Mouse (Mus musculus) embryonic facial prominence, embryonic 14.5 days (tissue): ENCODE data around the gene Vps51. TPM values are rescaled to one million over a fixed set of nuclear protein-coding genes. Genes with fewer than 3 reads are reported as not detected.
"Not testable (repeated sequence)": the region's sequence is repeated elsewhere in the genome, so short reads cannot be mapped to it uniquely, and the experiment has no call there.

Experiments
- ATAC-seq: fragments of 200-750 bp; cut with Nextera tagmentation; 2 replicates; pipeline ENCODE4 v1.8.0; 2017; ENCODE audit warnings: low read depth, moderate number of reproducible peaks, moderate TSS enrichment
- DNase-seq: peaks from one replicate; pipeline ENCODE4 v3.0.0-alpha.2; 2015; ENCODE audit warnings: low spot score
- H3K27ac ChIP-seq: fragments of 300-500 bp; sonication (generic); replicated peaks from 2 replicates; pipeline ENCODE4 v1.5.1; 2014; ENCODE audit warnings: low read depth, mild to moderate bottlenecking, low read length, moderate library complexity
- H3K27me3 ChIP-seq: fragments of 300-500 bp; sonication (generic); replicated peaks from 2 replicates; pipeline ENCODE4 v1.6.1; 2014; ENCODE audit warnings: low read length; ENCODE audit not compliant: control insufficient read depth, insufficient read depth
- H3K36me3 ChIP-seq: fragments of 300-500 bp; sonication (generic); 2 replicates; pipeline ENCODE4 v1.6.1; 2014; ENCODE audit warnings: low read length, mixed read lengths; ENCODE audit not compliant: control insufficient read depth, insufficient read depth
- H3K4me1 ChIP-seq: fragments of 300-500 bp; sonication (generic); 2 replicates; pipeline ENCODE4 v1.6.1; 2014; ENCODE audit warnings: antibody characterized with exemption, low read length; ENCODE audit not compliant: control insufficient read depth, insufficient read depth
- H3K4me2 ChIP-seq: fragments of 300-500 bp; sonication (generic); 2 replicates; pipeline ENCODE4 v1.6.1; 2014; ENCODE audit warnings: low read depth, mild to moderate bottlenecking, low read length, moderate library complexity, mixed read lengths
- H3K4me3 ChIP-seq: fragments of 300-500 bp; sonication (generic); 2 replicates; pipeline ENCODE4 v1.5.1; 2014; ENCODE audit warnings: low read depth, mild to moderate bottlenecking, low read length
- H3K9ac ChIP-seq: fragments of 300-500 bp; sonication (generic); 2 replicates; pipeline ENCODE4 v1.6.1; 2014; ENCODE audit warnings: low read depth, mild to moderate bottlenecking, low read length, moderate library complexity, mixed read lengths
- H3K9me3 ChIP-seq: fragments of 300-500 bp; sonication (generic); 2 replicates; pipeline ENCODE4 v1.6.1; 2016; ENCODE audit warnings: low read length; ENCODE audit not compliant: control insufficient read depth
- WGBS: fragments of 180-500 bp; shearing (Covaris S2); extraction: QIAGEN DNeasy Blood & Tissue Kit; methylation state at CpG from one replicate; pipeline ENCODE4 v1.1.7; 2014; 5-methylcytosine and 5-hydroxymethylcytosine counted together
- polyA plus RNA-seq: library from polyadenylated mRNA; unstranded; fragments of >200 nt; fragmentation: Nextera tagmentation; extraction: Ambion mirVana; gene quantifications from 2 replicates; pipeline ENCODE4 v1.2.1, GENCODE M21; 2014

Vps51 gene
- polyA plus RNA-seq, 1 experiment from 2014 or later: 52.0 TPM

DNA sequence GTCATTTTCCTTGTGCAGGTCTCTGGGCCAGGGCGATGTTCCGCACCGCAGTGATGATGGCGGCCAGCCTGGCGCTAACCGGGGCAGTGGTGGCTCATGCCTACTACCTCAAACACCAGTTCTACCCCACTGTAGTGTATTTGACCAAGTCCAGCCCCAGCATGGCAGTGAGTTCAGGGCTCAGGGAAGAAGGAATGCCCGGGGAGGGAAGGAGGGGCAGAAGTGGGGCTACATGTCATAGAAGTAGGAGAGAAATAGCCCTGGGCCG is 29.2 kb downstream of the Vps51 start:
- Histone ChIP-seq H3K27ac (peak overlapping the region; percentile 96; the same call in 1 of the 2 replicates), H3K4me3 (peak overlapping the region; percentile 89), H3K9me3 (no peaks in the 10 kb centered on the region), H3K27me3 (no peaks in the 10 kb centered on the region), H3K36me3 (peaks cover 49% of the 10 kb centered on the region), H3K4me2 (peak overlapping the region; percentile 93), H3K4me1 (peaks cover 16% of the 10 kb centered on the region), H3K9ac (peak overlapping the region; percentile 76)
- ATAC-seq (no peak), DNase-seq (no peak)
- WGBS: 88% methylated on average over 8 of the region's 8 CpGs

DNA sequence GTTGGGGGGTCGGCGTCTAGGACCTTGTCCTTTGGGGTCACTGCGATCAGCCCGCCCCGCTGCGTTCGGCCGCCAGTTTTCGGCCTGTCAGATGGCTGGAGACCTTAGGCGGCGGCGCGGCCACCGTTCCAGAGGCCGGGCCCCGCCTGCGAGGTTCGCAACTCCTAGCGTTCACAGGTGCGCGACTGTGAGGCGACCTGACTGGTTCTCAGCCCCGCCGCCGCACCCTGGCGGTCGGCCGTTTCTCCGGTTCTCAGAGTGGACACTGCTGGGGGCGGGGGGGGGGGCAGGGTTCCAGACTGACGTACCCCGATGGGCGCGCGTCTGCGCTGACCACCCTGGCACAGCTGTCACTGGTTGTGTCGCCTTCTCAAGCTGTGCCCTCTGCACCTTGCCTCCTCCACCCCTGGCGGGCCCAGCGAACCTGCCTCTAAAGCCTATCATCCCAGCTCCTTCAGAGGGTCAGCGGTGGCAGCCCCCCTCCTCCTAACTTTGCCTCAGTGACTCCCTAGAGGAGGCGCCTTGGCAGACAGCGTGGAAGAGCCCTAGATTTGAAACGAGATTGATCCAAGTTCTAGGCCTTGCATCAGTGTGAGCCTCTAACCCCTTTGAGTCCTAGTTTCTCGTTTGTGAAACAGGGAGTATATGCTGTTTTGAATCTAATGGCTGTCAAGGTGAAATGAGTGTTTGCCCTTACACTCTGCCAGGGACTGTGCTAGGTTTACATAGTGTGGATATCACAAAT is 29.7 kb downstream of the Vps51 start:
- no peaks in the 10 kb centered on the region for H3K9me3 ChIP-seq
- no peaks in the 10 kb centered on the region for H3K27me3 ChIP-seq
- H3K9ac ChIP-seq: peak overlapping the region; percentile 76
- H3K4me1 ChIP-seq: peaks cover 16% of the 10 kb centered on the region
- H3K4me3 ChIP-seq: peak overlapping the region; percentile 89
- H3K36me3 ChIP-seq: peaks cover 44% of the 10 kb centered on the region
- peak overlapping the region; percentile 96 for H3K27ac ChIP-seq
- H3K4me2 ChIP-seq: peak overlapping the region; percentile 93
- no peak for ATAC-seq
- no peak for DNase-seq
- WGBS: 3% methylated on average over 13 of the region's 44 CpGs

DNA sequence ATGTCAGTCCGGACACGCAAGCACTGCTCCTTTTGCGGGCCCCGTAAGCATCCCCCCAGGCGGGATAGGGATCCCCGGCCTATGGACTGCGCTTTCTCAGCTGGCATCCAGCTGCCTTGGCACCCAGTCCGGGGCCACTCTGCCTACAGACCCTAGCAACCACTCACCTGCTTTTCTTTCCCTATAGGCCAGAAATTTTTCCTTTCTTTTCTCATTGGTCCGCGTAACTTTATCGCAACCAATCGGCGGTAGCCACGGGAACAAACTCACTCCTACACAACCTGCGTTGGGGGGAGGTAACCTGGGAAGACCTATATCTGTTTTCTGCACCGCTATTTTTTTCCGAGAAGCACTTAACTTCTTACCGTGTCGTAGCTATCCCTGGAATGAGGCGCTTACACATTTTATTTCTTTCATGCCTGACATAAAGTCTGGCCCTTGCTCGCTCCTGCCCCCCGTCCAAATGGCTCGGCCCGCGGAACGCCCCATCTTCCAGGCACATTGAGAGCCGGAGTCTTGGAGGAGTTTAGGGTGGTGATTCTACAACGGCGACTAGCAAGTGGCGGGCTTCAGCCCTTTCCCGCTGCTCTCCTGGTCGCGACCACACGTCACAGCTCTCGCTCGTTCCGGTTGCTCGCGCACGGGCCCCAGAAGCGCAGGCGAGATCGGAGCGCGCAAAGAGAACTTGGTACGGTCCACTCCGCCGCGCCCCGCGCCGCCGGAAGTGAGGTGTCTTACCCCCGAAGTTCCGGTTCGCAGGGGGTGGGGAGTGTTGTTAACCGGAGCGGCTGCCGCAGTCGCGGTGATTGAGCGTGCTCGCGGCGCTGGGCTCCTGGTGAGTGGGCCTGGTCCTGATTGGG is 30.5 kb downstream of the Vps51 start, which contains the start of gene Syvn1:
Gene Syvn1 (plus strand): TSS at position 283 of the 860 bp plus-strand sequence.
- Histone ChIP-seq H3K9ac (peak within 1 kb of the TSS; percentile 76), H3K27me3 (no peaks in the 10 kb centered on the region), H3K27ac (peak within 1 kb of the TSS; percentile 96), H3K4me3 (peak within 1 kb of the TSS; percentile 89), H3K4me2 (peak within 1 kb of the TSS; percentile 93), H3K4me1 (peaks cover 16% of the 10 kb centered on the region), H3K36me3 (peaks cover 36% of the 10 kb centered on the region), H3K9me3 (no peaks in the 10 kb centered on the region)
- DNase-seq: peak; percentile 98
- ATAC-seq: peak; percentile 93
- under 1% methylated on average over 55 of the region's 65 CpGs for WGBS

DNA sequence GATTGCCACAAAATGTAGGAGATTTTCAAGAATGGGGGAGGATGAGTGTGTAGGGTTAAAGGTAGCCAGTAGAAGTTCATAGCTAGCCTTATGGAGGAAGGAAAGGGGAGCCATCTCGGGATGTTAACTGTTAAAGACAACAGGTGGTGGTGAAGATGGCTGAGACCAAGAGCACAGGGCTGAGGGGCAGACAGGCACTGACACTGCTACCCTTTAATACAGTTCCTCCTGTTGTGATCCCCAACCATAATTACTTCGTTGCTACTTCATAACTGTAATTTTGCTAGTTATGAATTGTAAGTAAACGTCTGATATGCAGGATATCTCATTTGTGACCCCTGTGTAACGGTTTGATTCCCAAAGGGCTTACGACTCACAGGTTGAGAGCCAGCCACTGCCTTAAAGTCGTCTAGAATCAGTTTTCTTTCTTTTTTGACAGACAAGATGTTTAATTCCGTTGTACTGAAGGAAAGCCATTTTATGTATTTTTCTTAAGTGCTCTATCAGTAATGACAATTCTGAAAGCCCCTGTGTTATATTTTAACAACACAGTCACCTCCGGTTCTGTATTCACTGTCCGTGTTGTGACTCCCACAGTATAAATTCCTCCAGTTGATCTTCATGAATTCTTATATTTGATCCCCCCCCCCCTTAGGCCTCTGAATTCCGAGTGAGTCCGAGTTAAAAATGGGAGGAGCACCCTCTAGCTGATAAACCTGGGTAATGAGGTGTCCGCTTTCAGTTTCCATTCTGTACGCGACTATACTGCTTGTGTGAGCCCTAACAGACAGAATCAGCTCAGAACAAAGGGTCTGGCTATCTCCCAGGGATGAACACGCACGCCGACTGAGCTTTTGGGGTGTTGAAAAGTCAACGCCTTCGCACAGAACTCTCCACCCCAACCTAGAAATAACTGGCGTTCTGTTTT is 31.4 kb downstream of the Vps51 start:
- Histone ChIP-seq H3K4me1 (peaks cover 16% of the 10 kb centered on the region), H3K36me3 (peaks cover 27% of the 10 kb centered on the region), H3K27me3 (no peaks in the 10 kb centered on the region), H3K9me3 (no peaks in the 10 kb centered on the region), H3K4me2 (peak overlapping the region; percentile 93), H3K27ac (peak overlapping the region; percentile 96), H3K4me3 (peak overlapping the region; percentile 89), H3K9ac (peak overlapping the region; percentile 76)
- 15% methylated on average over 20 of the region's 20 CpGs for WGBS
- DNase-seq (peak; percentile 74), ATAC-seq (peak; percentile 34)

DNA sequence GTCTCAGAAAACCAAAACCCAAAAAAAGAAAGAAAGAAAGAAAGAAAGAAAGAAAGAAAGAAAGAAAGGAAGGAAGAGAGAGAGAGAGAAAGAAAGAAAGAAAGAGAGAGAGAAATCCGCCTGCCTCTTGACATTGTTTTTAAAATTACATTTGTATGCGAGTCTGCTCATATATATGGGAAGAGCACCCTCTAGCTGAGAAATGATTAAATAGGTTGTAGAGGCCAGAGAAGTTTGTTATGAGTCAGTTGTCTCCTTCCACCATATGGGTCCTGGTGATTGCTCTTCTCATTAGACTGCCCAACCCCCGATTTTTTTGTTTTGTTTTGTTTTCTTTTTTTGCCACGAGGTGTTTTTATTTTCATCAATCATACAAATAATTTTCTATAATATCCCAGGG is 32.9 kb downstream of the Vps51 start:
- H3K27me3 ChIP-seq, H3K4me2 ChIP-seq, ATAC-seq, H3K9me3 ChIP-seq, H3K9ac ChIP-seq, H3K27ac ChIP-seq, H3K4me3 ChIP-seq: not testable (repeated sequence)
- Histone ChIP-seq H3K36me3 (peaks cover 12% of the 10 kb centered on the region), H3K4me1 (peaks cover 16% of the 10 kb centered on the region)
- 61% methylated on average over 4 of the region's 4 CpGs for WGBS
- DNase-seq: peak; percentile 77

DNA sequence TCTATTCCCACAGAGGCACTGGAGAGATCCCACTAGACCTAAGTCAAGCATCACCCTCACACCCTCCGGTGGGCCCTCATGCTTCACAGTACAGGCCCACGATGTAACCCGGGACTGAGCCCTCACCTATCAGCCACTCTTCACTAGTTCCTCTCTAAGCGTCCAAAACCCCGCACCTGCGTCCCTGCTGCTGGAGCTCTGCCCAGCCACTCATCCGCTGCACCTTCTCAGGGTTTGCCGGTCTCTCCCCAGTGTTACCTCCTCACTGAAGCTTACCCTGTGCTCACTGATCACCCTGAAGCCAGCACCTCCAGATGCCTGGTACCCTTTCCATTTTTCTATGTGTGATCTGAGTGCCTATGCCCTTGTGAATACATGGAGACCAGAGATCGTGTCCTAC is 34.7 kb downstream of the Vps51 start:
- Histone ChIP-seq H3K27me3 (no peaks in the 10 kb centered on the region), H3K4me1 (peaks cover 7% of the 10 kb centered on the region; the same call in 1 of the 2 replicates), H3K9ac (no peak overlapping the region), H3K4me3 (no peak overlapping the region), H3K4me2 (no peak overlapping the region), H3K36me3 (no peaks in the 10 kb centered on the region), H3K27ac (no peak overlapping the region), H3K9me3 (no peaks in the 10 kb centered on the region)
- no peak for ATAC-seq
- 82% methylated on average over 9 of the region's 9 CpGs for WGBS
- DNase-seq: no peak

DNA sequence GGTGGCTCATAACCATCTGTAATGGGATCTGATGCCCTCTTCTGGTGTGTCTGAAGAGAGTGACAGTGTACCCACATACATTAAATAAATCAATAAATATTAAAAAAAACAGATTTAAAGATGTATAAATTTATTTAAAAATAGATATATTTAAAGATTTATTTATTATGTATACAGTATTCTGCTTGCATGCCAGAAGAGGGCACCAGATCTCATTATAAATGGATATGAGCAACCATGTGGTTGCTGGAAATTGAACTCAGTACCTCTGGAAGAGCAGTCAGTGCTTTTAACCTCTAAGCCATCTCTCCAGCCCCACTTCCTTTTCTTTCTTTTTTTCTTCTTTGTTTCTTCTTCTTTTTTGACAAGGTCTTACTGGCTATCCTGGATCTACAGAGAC is 37.0 kb downstream of the Vps51 start:
- Histone ChIP-seq H3K9me3 (no peaks in the 10 kb centered on the region), H3K27ac (no peak overlapping the region), H3K27me3 (no peaks in the 10 kb centered on the region), H3K4me2 (no peak overlapping the region), H3K36me3 (no peaks in the 10 kb centered on the region), H3K9ac (no peak overlapping the region), H3K4me3 (no peak overlapping the region), H3K4me1 (0 out of 2 replicates have a peak, but pooled peaks cover under 1% of the 10 kb centered on the region)
- DNase-seq: no peak
- ATAC-seq: no peak

DNA sequence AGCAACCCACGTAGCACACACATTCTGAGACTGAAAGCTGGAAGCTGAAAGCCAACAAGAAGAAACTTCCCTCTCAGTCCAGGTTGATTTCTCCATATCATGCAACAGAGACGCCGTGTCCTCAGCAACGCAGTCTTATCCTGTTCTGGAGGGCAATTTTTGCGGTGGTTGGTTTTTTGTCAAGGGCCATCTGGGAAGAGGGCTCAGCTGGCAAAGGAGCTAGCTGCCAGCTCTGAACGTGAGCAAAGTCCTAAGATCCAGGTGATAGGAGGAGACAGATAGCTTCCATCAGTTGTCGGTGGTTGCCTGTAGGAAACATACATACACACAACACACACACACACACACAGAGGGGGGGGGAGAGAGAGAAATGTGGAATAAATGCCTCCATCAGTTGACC is 38.7 kb downstream of the Vps51 start:
- H3K27me3 ChIP-seq: no peaks in the 10 kb centered on the region
- 78% methylated on average over 7 of the region's 7 CpGs for WGBS
- ATAC-seq: no peak
- DNase-seq: no peak
- no peak overlapping the region for H3K4me3 ChIP-seq
- no peaks in the 10 kb centered on the region for H3K4me1 ChIP-seq
- no peak overlapping the region for H3K4me2 ChIP-seq
- no peak overlapping the region for H3K27ac ChIP-seq
- H3K9me3 ChIP-seq: no peaks in the 10 kb centered on the region
- no peak overlapping the region for H3K9ac ChIP-seq
- no peaks in the 10 kb centered on the region for H3K36me3 ChIP-seq
